Mouse (Mus musculus): ENCODE results near the gene Gstt1. TPM values are rescaled to one million over a fixed set of nuclear protein-coding genes. Genes with fewer than 3 reads are reported as not detected.
A peak's percentile ranks its signal among the peaks of the same experiment; 100 is the strongest.

Gstt1 gene
- total and polyA plus RNA-seq, 3 experiments: 1.3 to 3.8 TPM; not detected in 1

GRCm38 (mm10) chr10:75835307-75835706 is 36.9 kb upstream of the Gstt1 start (continued):
- TF ChIP-seq SMC3 (IDR thresholded peaks at IDR 0.05; ENCODE audit: low read depth, low read length) (no peak), USF2 (IDR thresholded peaks at IDR 0.05; ENCODE audit: borderline replicate concordance in 1 of 2, insufficient read depth in 1 of 2, low read depth in 1 of 2, low read length in 2 of 2) (peak in 1 of 2 experiments; percentile 54; a peak in 1 of 4 replicates), NRF1 (IDR thresholded peaks at IDR 0.05; ENCODE audit: insufficient read depth, low read depth, low read length, poor library complexity, severe bottlenecking) (no peak), SIN3A (IDR thresholded peaks at IDR 0.05; ENCODE audit: low read length) (peak; percentile 84; the same call in 1 of the 2 replicates), MAFK (IDR thresholded peaks at IDR 0.05; ENCODE audit: borderline replicate concordance, low read depth, low read length) (no peak), CHD2 (IDR thresholded peaks at IDR 0.05; ENCODE audit: low read length) (no peak), MAX (IDR thresholded peaks at IDR 0.05; ENCODE audit: low read length) (peak; percentile 98), MYB (IDR thresholded peaks at IDR 0.05; ENCODE audit: low read depth, low read length) (no peak), CHD1 (IDR thresholded peaks at IDR 0.05; ENCODE audit: low read depth, low read length) (no peak), EP300 (IDR thresholded peaks at IDR 0.05; ENCODE audit: low read depth in 1 of 2, low read length in 2 of 2) (no peak), GABPA (IDR thresholded peaks at IDR 0.05; ENCODE audit: low read depth, low read length) (no peak), MEF2A (IDR thresholded peaks at IDR 0.05; ENCODE audit: extremely low read depth, insufficient replicate concordance, low read depth, low read length, poor library complexity, severe bottlenecking) (no peak), E2F4 (IDR thresholded peaks at IDR 0.05; ENCODE audit: borderline replicate concordance, low read depth, low read length) (no peak), BHLHE40 (IDR thresholded peaks at IDR 0.05; ENCODE audit: borderline replicate concordance, low read depth, low read length) (peak; percentile 93), POLR2AphosphoS5 (IDR thresholded peaks at IDR 0.05; ENCODE audit: borderline replicate concordance, low read depth, low read length) (no peak), MXI1 (IDR thresholded peaks at IDR 0.05; ENCODE audit: low read depth, low read length) (peak; percentile 98), CTCF (IDR thresholded peaks at IDR 0.05 in 2 of 3, conservative IDR thresholded peaks at IDR 0.05 in 1 of 3; ENCODE audit: control insufficient read depth in 1 of 3, insufficient read depth in 1 of 3, low read depth in 2 of 3, low read length in 3 of 3, poor library complexity in 1 of 3, severe bottlenecking in 1 of 3) (no peak), ZC3H11A (IDR thresholded peaks at IDR 0.05; ENCODE audit: low read depth, low read length) (no peak), GATA1 (IDR thresholded peaks at IDR 0.05; ENCODE audit: low read depth, low read length) (peak; percentile 35; the same call in 1 of the 2 replicates)

GRCm38 (mm10) chr10:75834721-75835120 is 36.3 kb upstream of the Gstt1 start:
- DNase-seq (ENCODE audit: low read depth, low spot score): no peak
- Histone ChIP-seq H3K27me3 (ENCODE audit: control insufficient read depth in 1 of 2, insufficient read depth in 2 of 2, low read length in 2 of 2) (no peaks in the 10 kb centered on the region), H3K9me3 (replicated peaks; ENCODE audit: insufficient read depth, low read length) (no peaks in the 10 kb centered on the region), H3K79me2 (ENCODE audit: control insufficient read depth, insufficient read depth, low read length, poor library complexity) (no peaks in the 10 kb centered on the region; the same call in 1 of the 2 replicates), H3K9ac (ENCODE audit: control insufficient read depth, low read depth, low read length, poor library complexity, severe bottlenecking) (peak overlapping the region; percentile 88), H3K36me3 (ENCODE audit: control insufficient read depth in 1 of 2, insufficient read depth in 2 of 2, low read length in 2 of 2) (peaks cover 0 to 24% of the 10 kb centered on the region in 2 experiments; a peak in 2 of 4 replicates), H3K27ac (ENCODE audit: control insufficient read depth, low read depth, low read length) (peak overlapping the region; percentile 99), H3K4me3 (ENCODE audit: control insufficient read depth in 1 of 2, insufficient read depth in 1 of 2, low read depth in 2 of 2, low read length in 2 of 2) (peak overlapping the region in 1 of 2 experiments; percentile 61; a peak in 2 of 4 replicates), H3K4me1 (ENCODE audit: control insufficient read depth in 1 of 2, insufficient read depth in 2 of 2, low read length in 2 of 2) (peaks cover 6 to 25% of the 10 kb centered on the region in 2 experiments)
- TF ChIP-seq ZNF384 (IDR thresholded peaks at IDR 0.05; ENCODE audit: low read depth, low read length) (peak; percentile 25; the same call in 1 of the 2 replicates), EP300 (IDR thresholded peaks at IDR 0.05; ENCODE audit: low read depth in 1 of 2, low read length in 2 of 2) (no peak)

Measured in MEL (cell line).